20 mouse cellular contexts compared by ENCODE assay signal in genomic region chr15:31058315-31058714, GRCm38 (mm10).
DNase-seq lines count a peak whose midpoint lies in the region; TF ChIP-seq lines count a peak whose summit lies in the region.
"Had no signal": no experiment of that assay in that cellular context is flagged by ENCODE, and none has a peak within 500 bp of the region (broad histone marks: within the 10 kb centered on the region; RNA-seq: fewer than 3 reads in every experiment).

No protein-coding gene starts in this region.

- no peak overlapping the region for H3K4me3 ChIP-seq in gastrocnemius, adult 2 months
- H3K4me3 ChIP-seq: embryonic facial prominence, embryonic 15.5 days; erythroblast, embryonic 14.5 days; forebrain, embryonic 10.5 days; forebrain, embryonic 15.5 days; heart, embryonic 10.5 days; hindbrain, embryonic 12.5 days had no signal

- intact Hi-C loops in gastrocnemius, adult 2 months (cut with DNase I), result loop anchor here (10.0 kb wide), 1 partner anchor 206 kb away; no protein-coding TSS in a partner anchor
- intact Hi-C loops in left cerebral cortex, postnatal 4 days (cut with DNase I), result no loop called here

- no peak overlapping the region for H3K27ac ChIP-seq in gastrocnemius, adult 2 months
- H3K27ac ChIP-seq: embryonic facial prominence, embryonic 15.5 days; forebrain, embryonic 10.5 days; forebrain, embryonic 15.5 days; heart, embryonic 10.5 days; hindbrain, embryonic 12.5 days had no signal

- TF ChIP-seq CTCF in gastrocnemius, adult 2 months (IDR thresholded peaks at IDR 0.05), result no peak

- DNase-seq in cerebellum, postnatal 10 days, result peak; percentile 61 to 62
- no peak for DNase-seq in cerebellum, adult 8-10 months
- peak; percentile 16 for DNase-seq in gastrocnemius, adult 2 months
- DNase-seq in gastrocnemius, postnatal 4 days (ENCODE audit: low spot score in 2 of 2), result no peak
- peak; percentile 36 for DNase-seq in left cerebral cortex, postnatal 4 days
- DNase-seq in left cerebral cortex, adult 18-20 months (ENCODE audit: low spot score in 2 of 2), result no peak
- peak; percentile 41 for DNase-seq in brain, adult 2 months (ENCODE audit: low read depth, low spot score)
- no peak for DNase-seq in kidney, adult 9 months
- DNase-seq: adrenal gland, postnatal 10 days; B cell, adult 2 months; cerebellum, adult 18-20 months; gastrocnemius, postnatal 14 days; heart, postnatal 10 days; heart, postnatal 4 days had no signal

Comparison
In these comparisons a context has a peak if more than half of its experiments do, and no peak if none do; other contexts are left out.
1. DNase-seq: peak in cerebellum, postnatal 10 days (2 of 2), gastrocnemius, adult 2 months (single experiment), left cerebral cortex, postnatal 4 days (single experiment) and brain, adult 2 months (single experiment); none in cerebellum, adult 8-10 months (single experiment), gastrocnemius, postnatal 4 days (0 of 2), left cerebral cortex, adult 18-20 months (0 of 2) and kidney, adult 9 months (single experiment).